Mouse (Mus musculus) G1E (cell line): ENCODE data around the gene Enox1.

Source experiments
- CTCF ChIP-seq: IDR thresholded peaks from 2 replicates; pipeline ENCODE4 v1.5.1; 2012; ENCODE audit warnings: low read depth, low read length, inconsistent platforms, mixed read lengths
- POLR2AphosphoS5 ChIP-seq: IDR thresholded peaks from 2 replicates; pipeline ENCODE4 v1.6.1; 2012; ENCODE audit warnings: low read depth, low read length, inconsistent platforms; ENCODE audit not compliant: insufficient replicate concordance

GRCm38 (mm10) chr14:77297039-77297438 is 140.5 kb downstream of the Enox1 start:
- TF ChIP-seq CTCF (no peak), POLR2AphosphoS5 (no peak)
